Mouse (Mus musculus): ENCODE results near the gene Dnaic2.

Dnaic2 gene

DNA sequence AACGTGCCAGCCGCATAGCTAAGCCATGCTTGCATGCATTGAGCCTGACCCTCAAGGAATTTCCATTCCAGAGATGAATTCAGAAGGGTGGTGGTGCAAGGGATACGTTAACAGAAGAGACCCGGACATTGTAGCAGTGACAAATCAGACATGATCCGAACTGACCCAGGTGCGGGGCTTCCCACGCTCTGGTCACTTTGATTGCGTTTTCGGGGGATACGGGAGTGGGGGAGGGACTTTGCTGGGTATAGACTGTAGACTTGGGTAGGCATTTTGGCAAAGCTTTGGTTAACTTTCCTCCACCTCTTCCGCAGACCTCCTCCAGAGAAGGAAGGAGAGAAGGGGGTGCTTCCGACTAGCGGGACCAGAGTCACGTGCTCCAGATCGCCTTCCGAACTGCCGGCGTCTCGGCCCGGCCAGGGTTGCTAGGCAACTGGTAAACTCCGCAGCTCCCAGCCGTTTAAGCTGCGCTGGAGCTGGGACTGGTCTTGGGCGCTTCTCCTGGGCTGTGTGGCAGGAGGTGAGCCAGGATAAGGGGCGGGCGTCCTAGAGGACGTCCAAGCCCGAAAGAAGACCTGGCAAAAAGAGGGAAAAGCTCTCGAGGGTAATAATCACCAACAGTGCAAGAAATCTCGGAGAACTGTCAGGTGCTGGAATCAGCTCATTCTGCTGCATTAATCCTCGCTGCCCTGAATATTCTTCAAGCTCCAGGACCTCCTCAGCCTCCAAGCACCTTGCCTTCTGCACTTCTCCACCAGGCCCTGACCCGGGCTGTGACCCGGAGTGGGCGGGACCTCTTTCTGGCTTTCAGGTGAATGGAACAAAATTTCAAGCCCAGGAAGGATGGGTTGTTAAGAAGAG lies at the start of gene Dnaic2:
Gene Dnaic2, plus strand, starts transcription at position 444 of the 861 bp plus-strand sequence.
- no peak for DNase-seq (ENCODE audit: low spot score)

DNA sequence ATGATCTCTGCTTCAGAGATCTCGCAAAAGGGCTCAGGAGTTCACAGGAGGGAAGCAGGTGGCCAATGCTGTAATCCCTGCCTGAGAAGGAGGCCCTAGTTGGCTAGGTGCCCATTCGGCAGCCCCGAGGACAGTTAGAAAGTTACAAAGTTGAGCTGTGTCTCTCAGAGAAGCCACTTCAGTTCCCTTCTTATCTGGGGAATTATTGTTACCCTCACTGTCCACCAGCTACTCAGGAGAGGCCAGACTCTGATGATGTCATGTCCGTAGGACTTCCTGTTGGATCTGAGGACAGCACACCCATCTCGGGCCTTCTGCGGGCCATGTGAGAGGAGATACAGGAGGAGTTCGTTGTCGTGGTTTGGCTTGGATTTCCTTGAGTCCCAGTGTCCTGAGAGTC lies 47.6 kb upstream of the Dnaic2 start:
- DNase-seq (ENCODE audit: low spot score): no peak

DNA sequence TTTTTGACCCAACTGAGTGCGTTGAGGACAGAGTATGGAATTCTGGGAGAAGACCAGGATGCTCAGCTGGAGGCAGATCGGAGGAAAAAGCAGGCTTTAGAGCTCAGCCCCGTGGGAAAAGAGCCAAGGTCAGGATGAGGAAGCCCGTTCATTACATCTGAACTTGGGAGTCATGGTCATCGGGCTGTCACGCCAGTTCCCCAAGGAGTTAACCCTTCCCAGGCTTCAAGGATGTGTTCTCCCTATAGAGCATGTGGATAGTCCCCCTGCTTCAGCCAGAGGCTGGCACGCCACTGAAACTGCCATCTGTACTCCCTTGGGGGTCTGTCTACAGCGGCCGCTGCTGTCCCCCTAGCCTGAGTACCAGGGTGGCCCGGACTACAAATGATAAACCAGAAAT lies 46.9 kb upstream of the Dnaic2 start:
- no peak for DNase-seq (ENCODE audit: low spot score)

DNA sequence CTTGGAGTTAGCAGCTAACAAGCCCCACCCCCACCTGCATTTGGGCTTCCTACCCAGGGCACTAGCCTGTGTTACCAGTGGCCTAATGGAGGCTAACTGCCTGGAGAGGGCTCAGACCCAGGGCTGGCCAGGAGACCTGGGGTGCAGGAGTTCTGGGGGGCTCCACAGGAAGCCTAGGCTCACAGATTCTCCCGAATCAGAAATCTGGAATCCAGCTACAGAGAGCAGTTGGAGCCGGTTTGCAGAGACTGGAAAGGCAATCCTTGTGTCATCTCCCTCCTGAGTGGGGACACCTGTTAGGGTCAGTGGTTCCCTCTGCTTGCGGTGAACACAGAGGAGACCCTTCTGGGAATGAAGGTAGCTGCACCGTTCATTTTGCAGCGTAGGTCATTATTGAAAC lies 46.2 kb upstream of the Dnaic2 start:
- no peak for DNase-seq (ENCODE audit: low spot score)

DNA sequence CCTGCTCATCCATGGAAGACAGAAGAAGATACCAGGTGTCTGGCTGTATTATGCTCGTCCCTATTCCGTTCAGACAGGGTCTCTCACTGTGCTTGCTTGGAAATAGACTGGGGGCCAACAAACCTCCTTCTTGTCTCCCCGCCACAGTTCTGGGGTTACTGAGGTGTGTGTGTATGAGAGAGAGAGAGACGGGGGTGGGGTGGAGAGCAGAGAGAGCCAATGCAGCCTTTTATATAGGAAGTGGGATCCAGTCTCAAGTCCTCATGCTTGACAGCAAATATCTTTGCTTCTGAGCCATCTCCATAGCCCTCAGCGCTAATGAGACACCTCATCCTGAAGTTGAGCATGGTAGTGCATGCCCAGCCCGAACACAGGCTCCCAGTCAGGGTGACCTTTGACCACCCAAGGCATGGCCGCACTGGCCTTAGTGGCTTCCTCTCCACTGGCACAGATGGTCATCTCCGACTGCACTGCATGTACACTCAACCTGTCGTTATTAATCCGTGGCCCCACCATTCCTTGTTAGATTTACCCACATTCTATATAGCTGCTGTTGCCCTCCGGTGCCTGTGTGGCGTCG lies 44.8 kb upstream of the Dnaic2 start:
- DNase-seq (ENCODE audit: low spot score): no peak

DNA sequence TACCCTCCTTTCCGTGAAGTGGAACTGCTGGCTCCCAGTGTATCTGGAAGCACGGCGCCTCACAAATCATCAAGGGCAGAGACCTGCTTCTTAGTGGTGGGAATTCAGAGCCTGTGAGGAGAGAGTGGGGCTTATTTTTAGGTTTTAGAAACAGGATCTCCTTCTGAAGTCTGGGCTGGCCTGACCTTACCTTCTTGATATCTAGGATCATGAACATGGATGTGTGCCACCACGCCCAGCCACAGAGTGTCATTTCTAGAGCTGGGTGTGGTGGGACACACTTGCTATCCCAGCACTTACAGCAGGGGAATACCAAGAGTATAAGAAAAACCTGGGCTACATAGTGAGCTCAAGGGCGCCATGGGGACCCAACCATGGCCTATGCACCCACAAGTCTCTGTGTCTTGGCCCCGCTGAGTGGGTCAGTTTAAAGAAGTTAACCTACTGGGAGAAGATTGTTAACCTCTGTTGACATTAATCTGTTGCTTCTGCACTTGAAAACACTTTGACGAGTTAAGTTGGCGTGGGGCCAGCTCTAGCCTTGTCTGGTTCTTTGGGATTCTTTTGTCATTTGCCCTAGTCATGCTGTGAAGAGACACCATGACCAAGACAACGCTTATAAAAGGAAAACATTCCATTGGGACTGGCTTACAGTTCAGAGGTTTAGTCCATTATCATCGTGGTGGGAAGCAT lies 44.0 kb upstream of the Dnaic2 start:
- DNase-seq (ENCODE audit: low spot score): no peak

DNA sequence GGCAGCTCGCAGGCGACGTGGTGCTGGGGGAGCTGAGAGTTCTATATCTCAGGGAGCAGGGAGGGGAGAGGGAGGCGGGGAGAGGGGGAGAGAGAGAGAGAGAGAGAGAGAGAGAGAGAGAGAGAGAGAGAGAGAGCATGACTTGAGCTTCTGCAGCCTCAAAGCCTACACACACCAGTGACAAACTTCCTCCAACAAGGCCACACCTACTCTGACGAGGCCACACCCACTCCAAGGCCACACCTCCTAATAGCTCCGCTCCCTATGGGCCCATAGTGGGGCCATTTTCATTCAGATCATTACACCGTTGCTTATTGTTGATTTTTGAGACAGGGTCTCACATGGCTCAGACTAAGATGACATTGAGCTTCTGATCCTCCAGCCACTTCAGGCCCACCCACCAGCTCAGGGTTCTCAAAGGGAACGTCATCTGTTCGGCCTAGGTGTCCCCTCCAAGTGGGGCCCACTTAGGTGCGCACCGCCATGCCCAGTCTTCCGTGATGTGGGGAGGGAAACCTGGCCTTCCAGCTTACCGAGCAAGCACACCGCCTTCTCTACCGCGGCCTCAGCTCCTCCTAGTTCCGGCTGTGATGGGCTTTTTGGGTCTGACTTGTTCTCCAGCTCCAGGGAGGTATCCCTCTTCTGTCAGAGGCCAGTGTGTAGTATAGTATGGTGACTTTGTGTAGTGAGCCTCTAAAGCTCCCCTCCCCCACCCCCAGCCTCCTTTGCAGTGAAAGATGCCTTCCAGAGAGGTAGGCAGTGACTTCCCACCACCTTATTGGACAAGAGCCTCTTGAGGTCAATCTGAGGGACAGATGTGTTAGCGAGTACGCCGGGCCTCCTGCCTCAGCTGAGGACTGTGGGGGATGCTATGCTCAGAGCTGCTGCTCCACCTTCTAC lies 43.2 kb upstream of the Dnaic2 start:
- DNase-seq (ENCODE audit: low spot score): no peak

DNA sequence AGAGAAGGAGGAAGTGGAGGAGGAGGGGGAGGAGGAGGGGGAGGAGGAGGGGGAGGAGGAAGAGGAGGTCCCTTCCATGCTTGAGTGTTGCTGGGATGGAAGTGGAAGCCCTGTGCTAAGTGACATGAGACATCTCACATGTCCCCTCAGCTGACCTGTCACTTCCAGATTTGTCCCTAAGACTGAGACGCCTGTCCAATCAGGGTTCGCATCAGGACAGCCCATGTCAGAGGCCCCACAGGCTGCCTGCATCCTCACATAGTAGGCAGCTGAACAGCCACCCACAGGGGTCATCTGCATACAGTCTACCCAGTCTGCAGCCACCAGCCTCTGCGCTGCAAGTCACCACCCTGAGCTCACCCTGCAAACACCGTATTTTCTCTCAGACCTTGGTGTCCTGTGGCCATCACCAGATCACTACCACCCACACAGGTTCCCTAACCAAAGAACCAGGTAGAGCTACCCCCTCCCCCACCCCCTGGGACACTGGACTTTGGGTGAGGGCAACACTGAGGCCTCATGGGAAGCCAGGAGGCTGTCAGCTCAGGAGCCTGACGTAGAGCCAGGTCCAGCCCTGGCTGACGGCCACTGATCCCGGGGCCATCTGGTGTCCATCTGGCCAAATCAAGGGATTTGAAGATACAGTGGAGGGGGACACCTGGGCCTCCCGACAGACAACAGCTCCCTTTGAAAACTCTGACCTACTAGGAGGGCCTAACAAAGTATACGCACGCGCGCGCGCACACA lies 42.4 kb upstream of the Dnaic2 start:
- DNase-seq (ENCODE audit: low spot score): no peak

DNA sequence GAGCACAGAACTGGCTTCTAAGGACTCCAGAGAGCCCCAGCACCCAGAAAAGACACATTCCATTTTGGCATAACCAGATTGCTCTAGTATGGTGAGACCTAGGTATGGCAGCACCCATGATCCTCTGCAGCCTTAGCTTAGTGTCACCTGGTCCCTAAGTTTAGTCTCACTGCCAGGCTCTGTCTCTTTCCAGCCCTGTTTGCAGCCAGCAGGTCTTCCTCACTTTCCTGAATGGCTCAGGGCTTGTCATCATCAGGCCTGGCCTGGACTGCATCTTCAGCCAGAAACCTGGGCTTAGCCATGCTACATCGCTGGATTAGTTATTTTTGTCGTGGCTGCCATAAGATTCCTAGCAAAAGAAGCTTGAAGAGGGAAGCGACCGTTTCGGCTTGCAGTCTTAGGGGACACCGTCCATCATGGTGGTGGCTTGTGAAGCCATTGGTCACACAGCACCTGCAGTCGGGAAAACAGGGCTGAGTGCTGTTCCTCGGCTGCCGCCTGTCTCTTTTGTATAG lies 41.6 kb upstream of the Dnaic2 start:
- DNase-seq (ENCODE audit: low spot score): no peak

DNA sequence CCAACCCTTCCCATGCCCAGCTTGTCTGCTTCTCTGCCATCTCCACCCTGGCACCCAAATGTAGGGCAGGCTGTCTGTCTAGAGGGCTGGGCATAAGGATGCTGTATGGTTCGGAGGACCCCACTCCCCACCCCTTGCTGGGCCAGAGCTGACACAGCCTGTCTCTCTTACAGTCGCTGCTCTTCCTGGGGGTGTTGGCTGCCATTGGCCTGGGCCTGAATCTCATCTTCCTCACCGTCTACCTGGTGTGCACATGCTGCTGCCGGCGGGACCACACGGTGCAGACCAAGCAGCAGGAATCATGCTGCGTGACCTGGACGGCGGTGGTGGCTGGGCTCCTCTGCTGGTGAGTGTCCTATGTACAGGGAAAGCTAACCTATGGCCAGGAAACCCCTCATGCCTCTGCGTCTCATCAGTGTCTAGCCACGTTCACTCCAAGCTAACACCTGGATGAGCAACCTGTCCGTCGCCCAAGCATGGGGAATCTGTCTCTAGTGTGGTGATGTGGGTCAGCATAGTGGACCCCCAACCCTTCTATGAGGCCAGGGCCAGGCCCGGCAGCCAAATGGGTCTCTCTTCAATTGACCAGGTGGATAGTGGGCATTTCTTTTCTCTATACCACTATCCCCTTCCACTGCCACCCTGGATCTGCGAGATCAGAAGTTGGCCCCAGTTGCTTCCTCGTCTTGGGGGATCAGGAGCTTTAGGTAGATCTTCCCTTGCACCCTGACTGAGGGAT lies 40.8 kb upstream of the Dnaic2 start:
- no peak for DNase-seq (ENCODE audit: low spot score)

DNA sequence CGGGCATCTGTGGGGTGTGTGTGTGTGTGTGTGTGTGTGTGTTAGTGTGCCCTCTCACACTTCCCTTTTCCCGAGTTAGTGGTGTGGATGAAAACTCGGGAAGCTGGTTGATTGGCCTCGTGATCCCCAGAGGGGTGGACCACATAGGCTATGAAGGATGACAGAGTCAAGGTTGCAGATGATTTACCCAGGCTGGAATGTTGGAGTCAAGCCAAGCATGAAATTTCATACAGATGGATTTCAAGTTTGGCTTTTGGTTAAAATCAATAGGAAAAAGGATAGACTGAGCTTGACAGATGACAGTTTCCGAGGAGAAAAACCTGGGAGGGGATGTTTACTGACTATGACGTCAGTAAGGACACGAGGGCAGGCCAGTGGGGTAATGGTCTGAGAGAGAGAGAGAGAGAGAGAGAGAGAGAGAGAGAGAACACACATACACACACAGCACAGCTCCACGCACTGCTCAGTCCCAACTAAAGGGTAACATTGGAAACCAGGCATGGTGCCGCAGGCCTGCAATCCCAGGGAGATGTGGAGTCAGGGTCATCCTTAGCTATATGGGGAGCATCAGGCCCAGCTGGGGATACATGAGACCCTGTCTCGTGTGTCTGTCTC lies 39.5 kb upstream of the Dnaic2 start:
- DNase-seq (ENCODE audit: low spot score): no peak

DNA sequence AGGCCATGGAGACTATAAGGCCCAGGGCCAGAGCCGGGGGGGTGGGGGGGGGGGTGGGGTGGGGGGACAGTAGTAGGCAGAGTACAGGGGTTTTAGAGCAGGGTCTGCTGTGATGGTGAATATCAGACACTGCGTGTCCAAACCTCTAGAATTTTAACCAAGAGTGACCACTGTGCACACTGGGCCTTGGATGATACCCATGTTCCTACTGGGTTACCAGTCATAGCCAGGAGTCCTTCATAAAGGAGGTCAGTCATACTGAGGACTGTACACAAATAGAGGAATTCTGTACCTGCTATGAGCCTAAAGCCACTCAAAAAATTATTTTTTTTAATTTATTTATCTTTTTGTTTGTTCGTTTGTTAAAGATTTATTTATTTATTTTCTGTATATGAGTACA lies 38.5 kb upstream of the Dnaic2 start:
- DNase-seq (ENCODE audit: low spot score): no peak

DNA sequence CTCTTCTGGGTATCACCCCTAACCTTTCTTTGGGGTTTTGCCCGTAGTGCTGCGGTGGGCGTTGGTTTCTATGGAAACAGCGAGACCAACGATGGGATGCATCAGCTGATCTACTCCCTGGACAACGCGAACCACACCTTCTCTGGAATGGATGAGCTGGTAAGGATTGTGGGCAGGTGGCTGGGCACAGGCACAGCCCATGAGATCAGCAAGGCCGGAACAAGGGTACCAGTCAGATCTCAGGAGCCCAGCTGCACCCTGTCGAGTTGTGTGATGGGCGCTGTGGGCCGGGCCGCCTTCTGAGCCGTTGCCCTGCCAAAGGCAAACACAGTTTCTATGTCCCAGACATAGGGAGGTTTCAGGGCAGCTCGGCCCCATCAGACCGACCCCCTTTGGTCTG lies 37.0 kb upstream of the Dnaic2 start:
- DNase-seq (ENCODE audit: low spot score): no peak

DNA sequence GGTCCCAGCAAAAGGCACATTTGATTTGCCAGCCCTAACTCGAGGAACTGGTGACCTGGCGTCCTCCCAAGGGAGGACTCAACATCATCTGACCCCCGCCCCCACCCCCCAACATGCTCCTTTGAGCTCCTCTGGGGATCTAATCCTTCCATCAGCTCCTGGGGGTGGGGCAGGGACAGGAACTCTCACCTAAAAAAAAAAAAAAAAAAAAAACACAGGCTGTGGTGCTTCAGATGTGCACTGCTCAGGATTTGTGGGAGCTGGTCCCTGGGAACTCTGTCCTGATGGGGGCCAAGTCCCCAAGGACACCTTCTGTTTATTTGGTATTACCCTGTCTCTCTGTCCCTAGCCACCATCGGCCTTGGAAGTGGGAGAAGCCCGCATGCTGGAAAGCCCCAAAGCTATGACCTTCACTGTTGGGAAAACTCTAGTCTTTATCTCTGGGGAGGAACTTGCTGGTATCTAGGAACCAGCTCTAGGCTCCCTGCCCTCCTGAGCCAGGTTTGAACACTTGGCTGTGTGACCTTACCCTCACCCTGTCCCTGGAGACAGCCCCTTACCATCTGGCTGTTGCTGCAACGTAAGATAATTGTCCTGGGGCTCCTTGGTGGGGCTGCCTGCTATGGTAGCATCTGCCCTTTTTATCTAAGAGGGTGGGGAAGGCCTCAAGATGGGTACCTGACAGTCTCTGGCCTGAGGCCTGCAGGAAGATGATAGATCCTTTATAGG lies 35.6 kb upstream of the Dnaic2 start:
- DNase-seq (ENCODE audit: low spot score): no peak

DNA sequence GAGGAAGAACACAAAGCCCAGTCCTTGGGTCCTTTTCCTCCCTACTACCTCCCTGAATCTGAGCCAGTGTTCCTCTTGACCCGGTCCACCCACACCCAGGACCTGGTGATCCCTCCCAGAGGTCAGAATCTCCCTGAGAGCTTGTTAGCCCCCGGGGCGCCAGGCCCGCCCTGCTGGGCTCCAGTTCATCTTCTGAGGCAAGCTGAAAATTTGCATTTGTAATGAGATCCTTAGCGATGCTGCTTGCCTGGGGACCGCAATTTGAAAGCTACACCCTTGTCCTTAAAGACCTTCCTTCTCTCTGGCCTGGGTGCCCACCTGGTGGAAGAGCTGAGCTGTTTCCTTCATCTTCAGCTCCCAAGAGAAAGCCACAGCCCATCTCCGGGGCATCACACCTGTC lies 34.6 kb upstream of the Dnaic2 start:
- DNase-seq (ENCODE audit: low spot score): no peak

DNA sequence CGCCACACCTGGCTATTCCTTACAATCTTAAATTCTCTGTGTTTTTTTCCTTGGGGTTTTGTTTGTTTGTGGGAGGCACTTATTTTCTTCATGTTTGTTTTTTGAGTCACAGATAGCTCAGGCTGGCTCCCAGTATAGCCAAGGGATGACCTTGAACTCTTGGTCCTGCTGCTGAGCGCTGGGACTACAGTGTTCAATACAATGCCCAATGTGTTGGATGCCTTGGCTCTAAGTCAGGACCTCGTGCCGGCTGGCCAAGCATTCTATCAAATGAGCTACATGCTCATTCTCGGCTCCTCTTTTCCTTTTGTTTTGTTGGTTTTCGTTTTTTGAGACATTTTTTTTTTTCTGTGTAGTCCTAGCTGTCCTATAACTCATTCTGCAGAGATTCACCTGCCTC lies 33.8 kb upstream of the Dnaic2 start:
- no peak for DNase-seq (ENCODE audit: low spot score)

DNA sequence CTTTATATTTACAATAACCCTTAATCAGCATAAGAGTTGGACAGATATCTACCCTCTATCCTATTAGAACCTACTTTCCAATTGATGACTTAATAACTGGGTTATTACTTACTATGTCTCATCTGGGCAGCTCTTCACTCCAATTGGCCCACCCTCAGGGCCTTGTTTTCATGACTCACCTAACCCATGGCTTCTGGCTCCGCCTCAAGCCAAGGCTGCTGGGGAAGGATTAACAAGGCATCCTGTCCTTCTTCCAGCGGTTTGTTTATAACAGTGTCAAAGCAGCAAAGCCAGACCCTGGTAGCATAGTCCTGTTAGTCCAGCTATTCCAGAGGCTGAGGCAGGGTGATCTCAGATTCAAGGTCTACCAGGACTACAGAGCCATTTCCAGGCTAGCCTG lies 32.8 kb upstream of the Dnaic2 start:
- DNase-seq (ENCODE audit: low spot score): no peak

DNA sequence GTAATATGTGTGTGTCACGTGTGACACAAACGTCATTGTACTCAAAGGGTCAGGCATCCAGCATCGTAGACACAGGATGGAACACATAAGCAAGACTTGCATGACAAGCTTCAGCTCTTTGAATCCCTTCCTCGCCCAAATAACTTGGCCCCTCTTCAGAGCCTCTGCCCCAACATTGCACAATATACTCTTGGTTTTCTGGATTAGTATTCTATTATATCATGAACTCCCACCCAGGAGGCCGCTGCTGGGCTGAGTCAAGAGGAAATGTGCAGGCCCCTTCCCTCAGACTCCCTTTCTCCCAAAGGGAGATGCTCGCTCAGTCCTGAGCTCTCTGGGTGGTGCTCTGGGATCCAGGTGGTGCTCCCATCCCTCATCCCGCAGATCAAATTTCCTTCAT lies 28.7 kb upstream of the Dnaic2 start:
- no peak for DNase-seq (ENCODE audit: low spot score)

DNA sequence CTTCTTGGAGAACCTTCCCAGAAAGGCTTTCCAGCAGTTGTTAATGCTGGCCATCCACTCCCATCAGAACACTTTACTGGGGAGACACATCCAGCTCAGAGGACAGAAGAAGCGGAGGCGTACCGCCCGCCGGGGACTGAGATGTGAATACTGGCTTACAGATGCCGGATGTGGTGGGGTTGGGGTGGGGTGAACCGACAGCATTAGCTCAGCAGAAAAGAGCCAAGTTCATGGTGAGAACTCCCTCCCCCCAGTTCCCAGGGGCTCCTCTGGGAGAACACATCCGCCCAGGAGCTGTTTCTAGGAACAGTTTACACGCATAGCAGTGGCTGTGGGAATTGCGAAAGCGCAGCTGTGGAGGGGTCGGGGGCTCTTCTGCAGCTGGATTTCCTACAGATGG lies 27.7 kb upstream of the Dnaic2 start:
- DNase-seq (ENCODE audit: low spot score): no peak
